Mouse (Mus musculus): ENCODE results near the gene A630001G21Rik.
"Not testable (repeated sequence)": the region's sequence is repeated elsewhere in the genome, so short reads cannot be mapped to it uniquely, and the experiment has no call there.

The A630001G21Rik gene

DNA sequence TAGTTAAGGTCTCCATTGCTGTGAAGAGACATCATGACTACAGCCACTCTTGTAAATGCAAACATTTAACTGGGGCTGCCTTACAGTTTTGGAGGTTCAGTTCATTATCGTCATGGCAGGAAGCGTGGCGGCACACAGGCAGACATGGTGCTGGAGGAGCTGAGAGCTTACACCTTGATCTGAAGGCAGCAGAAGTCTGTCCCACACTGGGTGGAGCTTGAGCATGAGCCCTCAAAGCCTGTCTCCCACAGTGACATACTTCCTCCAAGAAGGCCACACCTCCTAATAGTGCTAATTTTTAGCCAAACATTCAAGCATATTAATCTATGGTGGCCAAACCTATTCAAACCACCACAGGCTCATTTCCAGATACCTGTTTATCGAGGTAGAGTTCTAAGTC is at the start of gene A630001G21Rik:
Gene A630001G21Rik (minus strand): TSS at position 208 of the 400 bp plus-strand sequence.
- DNase-seq (ENCODE audit: low spot score) = no peak

DNA sequence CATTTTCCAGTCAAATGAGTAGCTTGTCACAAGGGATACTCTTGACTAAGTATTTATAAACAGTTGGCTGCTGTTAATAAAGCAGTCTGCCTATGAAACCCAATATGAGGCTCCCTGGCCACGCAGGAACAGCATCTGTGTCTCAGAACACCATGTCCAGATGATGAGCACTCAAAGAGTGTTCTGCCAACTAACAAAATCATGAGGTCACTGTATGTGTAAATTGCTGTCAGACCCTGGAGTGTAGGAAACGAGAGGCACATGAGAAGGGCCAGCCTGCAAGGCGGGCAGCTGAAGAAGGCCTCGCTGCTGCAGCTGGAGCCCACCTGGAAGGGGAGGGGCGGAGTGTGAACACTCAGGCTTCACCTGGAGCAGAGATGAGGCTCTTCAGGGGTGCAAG is 48.7 kb upstream of the A630001G21Rik start:
- no peak for DNase-seq (ENCODE audit: low spot score)

DNA sequence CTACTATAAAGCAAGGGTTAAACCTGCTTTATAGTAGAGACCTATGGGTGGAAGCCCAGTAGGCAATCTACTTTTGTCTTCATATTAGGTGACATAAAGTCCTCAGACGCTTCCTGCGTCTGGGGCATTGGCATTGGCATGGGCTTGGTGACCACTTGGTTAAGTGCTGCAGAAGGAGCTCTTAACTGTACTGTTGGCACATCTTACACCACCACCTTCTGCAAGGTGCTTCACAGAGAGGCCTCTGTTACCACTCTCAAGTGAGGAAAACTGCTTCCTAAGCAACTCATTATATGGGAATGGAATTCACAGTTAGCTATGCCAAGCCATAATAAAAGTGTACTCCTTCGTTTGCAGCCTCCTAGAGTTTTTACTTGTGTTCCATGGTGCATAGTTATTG is 46.5 kb upstream of the A630001G21Rik start:
- no peak for DNase-seq (ENCODE audit: low spot score)

DNA sequence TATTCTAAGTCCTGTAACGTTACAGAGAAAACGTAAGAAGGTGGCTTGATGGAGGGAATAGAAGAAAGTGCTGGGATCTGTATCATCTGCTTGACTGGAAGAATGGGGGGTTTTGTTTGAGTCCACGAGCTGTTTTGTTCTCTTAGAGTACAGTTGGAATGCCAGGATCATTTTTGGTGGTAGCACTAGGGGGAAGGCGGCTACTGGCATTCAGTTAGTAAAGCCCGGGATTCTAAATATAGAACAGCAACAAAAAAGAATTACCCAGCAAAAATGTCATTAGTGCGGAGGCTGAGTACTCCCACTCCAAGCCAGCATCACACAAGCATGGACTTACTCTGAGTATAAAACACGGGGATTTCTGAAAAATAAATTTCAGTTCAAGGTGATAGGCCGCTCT is 43.8 kb upstream of the A630001G21Rik start:
- no peak for DNase-seq (ENCODE audit: low spot score)

DNA sequence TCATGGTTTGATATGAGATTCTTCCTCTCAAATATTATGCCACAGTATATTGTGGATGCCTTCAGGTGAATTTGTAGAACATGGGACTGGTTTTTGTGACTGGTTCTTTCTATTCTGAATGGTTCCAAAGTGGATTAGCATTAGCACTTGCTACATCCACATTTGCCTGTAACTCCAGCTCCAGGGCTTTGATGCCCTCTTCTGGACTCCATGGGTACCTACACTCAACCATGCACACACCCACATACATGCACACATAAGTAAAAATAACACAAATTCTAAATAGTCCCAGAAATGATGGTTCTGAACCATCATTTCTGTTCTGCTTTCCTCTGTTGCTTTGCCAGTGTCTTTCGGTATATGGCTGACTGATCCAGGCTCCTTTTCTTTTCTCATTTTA is 41.3 kb upstream of the A630001G21Rik start:
- DNase-seq (ENCODE audit: low spot score) = no peak

DNA sequence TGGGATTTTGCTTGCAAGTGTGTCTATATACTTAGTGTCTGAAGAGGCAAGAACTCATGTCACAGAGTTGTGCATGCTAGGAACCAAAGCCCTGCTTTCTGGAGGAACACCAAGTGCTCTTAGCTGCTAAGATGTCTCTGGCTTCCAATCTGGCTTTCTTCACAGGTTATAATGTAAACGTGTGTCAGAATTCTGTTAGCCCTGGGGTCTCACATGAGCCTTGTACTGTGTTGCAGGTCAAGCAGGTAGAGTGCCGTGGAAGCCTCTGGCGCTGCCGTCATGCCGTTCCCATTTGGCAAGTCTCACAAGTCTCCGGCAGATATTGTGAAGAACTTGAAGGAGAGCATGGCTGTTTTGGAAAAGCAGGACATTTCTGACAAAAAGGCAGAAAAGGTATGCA is 39.7 kb upstream of the A630001G21Rik start:
- DNase-seq (ENCODE audit: low spot score) = no peak

DNA sequence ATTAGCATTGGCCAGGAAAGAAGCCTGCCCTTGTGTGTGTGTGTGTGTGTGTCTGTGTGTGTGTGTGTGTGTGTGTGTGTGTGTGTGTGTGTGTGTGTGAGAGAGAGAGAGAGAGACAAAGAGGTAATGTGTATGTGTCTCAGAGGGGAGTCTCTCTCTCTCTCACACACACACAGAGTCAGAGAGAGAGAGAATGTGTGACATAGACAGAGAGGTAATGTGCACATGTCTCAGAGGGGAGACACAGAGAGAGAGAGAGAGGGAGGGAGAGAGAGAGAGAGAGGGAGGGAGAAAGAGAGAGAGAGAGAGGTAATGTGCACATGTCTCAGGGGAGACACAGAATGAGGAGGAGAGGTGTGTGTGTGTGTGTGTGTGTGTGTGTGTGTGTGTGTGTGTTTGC is 35.8 kb upstream of the A630001G21Rik start:
- DNase-seq (ENCODE audit: low spot score) = not testable (repeated sequence)

DNA sequence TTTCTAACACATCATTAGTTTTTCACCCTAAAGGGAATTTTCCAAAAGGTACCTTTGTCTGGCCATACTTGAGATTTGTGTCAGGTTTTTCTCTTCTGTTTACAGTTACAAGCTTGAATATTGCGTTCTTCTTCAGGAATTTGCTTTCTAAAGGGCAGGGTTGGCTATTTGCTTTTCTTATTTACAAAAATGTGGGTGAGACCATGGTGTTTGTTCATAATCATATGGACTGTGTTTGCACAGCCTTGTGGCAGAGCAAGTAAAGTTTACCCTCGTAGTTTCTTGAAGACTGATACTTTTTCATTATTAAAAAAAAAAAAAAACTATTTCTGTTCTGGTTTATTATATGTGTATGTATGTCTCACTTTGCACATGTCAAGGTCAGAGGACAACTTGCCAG is 32.3 kb upstream of the A630001G21Rik start:
- DNase-seq (ENCODE audit: low spot score) = no peak

DNA sequence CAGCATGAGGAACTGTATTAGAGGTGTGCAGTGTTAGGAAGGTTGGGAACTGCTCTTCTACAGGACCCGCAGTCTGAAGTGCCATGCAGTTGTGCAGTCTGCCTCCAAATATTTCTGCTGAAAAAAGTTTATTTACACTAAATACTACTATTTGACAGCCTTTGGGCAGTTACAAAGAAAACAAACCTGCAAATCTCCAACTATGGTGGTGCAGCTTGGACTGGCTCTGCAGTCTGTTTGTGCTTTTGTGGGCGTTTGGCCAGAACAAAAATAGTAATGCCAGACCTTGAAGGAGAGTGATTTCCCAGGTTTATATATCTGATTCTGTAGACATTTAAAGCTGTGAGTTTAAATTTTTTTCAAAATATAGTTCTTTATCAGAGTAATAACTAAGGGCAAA is 31.9 kb upstream of the A630001G21Rik start:
- peak; percentile 29 for DNase-seq (ENCODE audit: low spot score)

DNA sequence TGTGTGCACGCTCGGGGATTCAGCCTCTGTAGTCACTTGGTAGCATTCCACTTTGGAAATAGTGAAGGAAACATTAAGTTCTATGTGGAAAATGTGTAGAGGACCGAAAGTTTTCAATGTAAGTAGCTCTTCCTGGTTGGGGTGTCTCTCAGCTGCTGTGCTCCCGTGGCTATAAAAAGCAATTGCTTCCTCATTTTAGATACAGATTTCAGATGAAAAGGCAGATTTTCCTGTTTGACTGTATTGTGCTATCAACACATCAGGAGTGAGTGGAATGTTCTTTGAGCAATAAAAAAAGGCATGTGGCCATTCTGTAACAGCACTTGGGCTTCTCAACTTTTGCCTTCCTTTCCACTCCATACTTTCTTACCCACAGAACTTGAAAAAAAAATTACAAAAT is 30.8 kb upstream of the A630001G21Rik start:
- no peak for DNase-seq (ENCODE audit: low spot score)

DNA sequence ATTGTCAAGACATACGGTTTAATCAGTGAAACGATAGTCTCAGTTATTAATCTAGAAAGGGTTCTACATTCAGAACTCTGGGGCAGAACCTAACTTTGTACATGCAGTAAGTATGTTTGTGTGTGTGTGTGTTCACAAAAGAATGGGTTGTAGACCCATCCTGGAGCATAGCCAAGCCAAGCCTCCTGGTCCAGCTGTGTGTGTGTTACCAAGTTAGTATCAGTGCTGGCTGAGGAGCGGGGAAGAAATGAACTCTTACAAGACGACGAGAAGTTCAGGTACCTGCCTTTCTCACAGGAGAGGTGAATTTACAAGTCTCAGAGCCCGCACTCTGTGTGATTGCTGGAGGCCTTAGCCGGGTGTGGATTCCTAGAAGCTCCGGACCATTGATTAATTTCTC is 26.1 kb upstream of the A630001G21Rik start:
- DNase-seq (ENCODE audit: low spot score) = no peak

DNA sequence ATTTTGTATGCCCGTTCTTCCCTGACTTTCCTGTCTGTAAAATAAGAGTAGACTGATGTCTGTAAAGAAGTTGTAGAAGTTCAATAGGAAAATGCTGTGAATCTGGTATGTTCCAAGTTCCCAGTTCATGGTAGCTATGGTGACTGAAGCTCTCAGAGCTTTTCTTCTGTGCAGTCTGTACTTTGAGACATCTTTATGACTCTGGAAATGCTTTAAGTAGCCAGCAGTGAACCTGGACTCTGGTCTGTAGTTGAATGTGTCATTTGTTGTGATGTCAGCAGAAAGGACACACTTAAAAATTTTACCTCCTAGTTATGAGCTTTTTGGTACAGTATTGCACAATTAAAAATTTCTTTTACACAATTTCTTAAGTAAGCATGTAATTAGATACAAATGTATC is 24.1 kb upstream of the A630001G21Rik start:
- no peak for DNase-seq (ENCODE audit: low spot score)

DNA sequence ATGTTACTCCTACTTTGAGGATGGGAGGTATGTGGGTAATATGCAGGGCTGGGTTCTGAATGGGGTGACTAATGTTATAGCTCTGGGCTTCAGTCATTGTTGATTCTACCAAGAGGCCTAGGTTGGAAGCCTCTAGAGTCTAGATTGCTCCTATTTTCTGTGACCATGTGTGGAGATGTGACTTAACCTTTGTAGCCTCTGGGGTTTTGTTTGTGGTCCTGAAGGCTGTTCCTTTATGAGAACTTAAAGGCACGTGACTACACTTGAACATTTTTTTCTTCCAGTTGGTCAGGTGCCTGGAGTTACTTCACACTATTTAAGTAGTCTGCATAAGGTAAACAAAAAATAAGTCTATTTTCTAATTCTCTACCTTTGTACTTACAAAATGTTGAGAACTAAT is 21.3 kb upstream of the A630001G21Rik start:
- DNase-seq (ENCODE audit: low spot score) = no peak

DNA sequence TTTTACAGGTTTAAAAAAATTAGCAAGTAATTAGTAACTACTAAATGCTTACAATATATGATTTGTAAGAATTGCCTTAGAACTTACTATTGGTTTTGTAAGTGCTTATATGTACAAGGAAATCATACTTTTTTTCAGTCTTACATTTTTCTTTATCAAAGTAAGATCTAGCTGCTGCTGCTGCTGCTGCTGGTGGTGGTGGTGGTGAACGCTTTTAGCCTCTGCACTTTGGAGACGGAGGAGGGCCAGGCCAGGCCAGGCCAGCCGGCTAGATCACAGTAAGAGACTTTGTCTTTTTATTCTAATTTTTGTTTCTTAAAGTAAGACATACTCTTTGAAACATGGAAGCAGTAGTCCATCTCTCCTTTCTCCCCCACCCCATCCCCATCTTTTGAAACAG is 16.8 kb upstream of the A630001G21Rik start:
- DNase-seq (ENCODE audit: low spot score) = no peak

DNA sequence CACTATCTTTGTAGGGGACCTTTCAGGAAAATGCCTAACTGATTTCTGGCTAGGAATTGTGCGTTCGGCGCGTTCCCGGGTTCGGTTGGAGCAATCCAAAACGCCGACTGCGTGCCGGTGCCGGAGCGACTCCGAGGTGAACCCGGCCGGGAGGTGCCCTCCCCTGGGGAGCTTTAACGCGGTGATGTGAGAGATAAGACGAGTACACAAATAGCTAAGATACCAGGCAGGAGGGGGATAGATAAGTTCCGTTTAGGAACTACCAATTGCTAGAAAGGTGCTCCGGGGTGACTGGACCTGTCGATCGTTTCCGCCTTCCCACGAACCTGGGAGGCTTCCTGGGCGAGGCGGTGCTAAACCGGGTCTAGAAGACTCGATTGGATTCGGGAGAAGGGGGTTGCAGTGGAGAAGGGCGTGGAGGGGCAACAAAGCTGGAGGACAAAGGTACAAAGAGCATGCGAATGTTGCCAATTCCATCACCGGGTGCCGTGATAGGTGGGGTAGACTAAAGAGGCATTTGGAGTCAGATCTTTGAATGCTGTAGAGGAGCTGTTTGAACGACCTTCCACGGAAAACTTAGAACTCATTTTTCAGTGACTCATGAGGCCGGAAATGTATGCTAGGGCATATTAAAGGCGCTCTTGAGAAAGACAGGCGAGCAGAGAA is 15.8 kb upstream of the A630001G21Rik start:
- DNase-seq (ENCODE audit: low spot score) = no peak

DNA sequence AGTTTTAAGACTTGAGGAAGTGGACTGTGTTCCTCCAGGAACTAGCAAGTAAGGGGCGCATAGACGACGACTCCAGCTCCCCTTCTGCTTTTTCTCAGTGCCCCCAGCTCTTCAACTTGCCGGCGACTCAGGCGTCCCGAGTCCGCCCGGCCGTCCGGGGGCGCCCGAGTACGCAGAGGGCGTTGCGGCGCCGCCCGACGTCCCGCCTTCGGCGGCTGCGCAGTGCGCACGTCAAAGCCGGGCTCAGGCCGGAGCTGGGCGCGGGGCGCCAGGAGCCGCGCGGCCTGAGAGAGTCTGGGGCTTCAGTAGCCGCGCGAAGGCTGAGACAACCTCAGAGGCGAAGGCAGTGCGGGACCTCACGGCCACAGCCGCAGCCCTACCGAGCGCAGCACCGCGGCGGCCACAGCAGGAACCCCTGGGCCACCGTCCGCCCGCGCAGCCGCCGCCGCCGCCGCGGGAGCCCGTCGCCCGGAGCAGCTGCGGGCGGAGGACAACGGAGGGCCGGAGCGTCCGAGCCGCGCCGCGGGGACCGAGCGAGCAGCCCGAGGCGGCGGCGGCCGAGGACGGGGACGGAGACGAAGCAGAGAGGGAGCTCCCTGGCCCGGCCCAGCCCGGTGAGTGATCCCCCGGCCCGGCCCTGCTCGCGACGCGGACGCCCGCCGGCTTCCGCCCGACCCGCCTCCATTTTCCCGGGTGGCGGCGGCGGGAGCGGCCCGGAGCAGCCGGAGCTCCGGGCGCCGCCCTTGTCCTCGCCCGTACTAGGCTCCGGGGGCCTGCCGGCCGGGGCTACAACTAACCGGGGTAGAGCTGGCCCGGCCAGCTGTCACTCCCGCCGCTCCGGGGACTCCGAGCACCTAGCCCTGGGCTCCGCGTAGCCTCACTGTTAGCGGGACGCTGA is 15.0 kb upstream of the A630001G21Rik start, which contains the start of gene Cab39:
Gene Cab39 (plus strand): TSS at position 234 of the 898 bp plus-strand sequence.
- DNase-seq (ENCODE audit: low spot score) = peak; percentile 73

DNA sequence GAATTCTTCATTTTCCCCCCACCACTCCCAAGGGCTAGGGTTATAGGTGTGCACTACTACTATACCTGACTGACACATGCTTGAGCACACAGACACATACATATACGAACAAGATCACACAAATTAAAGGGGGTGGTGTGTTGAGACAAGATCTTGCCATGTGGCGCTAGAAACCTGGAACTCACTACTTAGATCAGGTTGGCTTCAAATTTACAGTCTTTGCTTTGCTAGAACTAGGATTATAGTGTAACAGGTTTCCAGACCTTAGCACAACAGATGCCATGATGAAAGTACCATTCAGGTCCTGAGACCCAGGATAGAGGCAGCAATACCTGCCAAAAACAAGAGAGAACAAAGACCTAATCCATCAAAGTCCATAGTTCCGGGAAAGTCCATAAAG is 13.0 kb upstream of the A630001G21Rik start:
- DNase-seq (ENCODE audit: low spot score) = no peak

DNA sequence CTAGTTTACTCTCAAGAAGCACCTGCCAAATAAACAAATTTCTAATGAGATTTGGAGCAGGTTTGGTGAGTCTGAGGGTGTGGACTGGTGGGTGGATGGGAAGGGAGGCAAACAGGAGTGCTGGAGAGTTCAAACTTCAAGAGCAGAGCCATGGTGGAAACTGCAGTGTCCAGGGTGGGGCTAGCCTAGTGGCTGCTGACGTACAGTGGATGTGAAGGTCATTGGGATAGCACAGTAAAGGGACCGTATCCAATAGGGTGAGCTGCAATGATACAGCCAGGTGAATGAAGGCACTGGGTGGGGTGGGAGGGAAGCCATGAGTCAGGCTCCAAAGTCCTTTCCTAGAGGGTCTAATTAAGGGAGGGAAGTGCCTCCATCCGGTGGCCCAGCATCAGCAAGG is 12.1 kb upstream of the A630001G21Rik start:
- no peak for DNase-seq (ENCODE audit: low spot score)

DNA sequence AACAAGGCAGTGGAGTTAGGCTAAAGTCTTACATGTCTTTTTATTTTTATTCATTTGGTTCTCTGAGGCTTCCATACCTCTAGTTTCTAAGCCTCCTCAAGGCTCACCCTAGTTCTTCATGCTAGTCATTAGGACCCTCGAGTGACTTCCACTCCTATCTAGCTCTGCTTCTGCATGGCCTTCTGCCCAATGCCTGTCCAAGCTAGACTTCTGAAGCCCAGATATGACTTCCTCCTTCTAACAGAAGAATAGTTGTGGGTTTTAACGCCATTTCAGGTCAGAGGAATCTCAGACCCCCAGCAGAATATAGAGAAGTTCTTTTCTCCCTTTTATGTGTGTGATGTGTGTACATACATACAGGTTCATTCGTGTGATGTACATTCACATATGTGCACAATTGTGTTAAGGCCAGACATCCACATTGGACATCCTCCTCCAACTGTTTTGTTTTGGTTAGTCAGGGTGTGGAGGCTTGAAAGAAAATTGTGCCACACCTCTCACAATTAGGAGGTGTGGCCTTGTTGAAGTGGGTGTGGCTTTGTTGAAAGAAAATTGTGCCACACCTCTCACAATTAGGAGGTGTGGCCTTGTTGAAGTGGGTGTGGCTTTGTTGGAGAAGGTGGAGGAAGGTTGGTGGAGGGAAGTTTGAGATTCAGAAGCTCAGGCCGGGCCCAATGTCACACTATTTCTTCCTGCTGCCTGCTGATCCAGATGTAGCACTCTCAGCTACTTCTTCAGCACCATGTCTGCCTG is 1.2 kb upstream of the A630001G21Rik start:
- DNase-seq (ENCODE audit: low spot score) = no peak

DNA sequence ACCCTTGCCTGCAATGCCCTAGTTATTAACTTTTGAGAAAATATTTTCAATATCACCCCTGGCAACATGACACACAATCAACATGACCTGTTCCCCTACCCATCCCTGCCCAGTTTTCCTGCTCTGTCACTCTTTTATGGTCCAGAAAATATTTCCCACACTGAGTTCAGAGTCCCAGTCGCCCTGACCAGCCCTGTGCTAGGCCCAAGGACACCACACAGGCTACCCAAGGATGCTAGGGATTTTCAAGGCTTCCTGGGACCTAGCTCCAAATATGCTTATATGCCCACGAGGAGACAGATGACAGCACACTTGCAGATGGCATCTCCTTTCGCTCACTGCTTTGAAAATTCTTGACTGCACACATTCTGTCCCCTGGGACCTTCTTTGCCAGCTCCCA is 569 bp upstream of the A630001G21Rik start:
- DNase-seq (ENCODE audit: low spot score) = no peak

DNA sequence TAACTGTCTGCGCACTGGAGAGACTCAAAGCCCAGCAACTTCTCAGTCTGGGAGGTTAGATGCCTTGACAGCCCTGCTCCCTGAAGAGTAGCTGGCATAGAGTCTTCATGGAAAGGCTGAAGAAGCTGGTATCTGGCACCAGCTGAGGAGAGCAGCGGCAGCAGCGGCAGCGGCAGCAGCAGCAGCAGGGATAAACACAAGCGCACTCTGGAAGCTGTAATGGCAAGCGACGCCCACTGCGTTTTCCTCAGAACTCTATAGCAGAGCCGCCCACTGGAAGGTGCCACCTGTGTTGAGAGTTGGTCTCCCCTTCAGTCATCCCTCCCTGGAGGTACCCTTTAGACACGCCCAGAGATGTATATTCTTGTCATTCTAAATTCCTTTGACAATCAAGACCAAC is 2.3 kb downstream of the A630001G21Rik start:
- no peak for DNase-seq (ENCODE audit: low spot score)

DNA sequence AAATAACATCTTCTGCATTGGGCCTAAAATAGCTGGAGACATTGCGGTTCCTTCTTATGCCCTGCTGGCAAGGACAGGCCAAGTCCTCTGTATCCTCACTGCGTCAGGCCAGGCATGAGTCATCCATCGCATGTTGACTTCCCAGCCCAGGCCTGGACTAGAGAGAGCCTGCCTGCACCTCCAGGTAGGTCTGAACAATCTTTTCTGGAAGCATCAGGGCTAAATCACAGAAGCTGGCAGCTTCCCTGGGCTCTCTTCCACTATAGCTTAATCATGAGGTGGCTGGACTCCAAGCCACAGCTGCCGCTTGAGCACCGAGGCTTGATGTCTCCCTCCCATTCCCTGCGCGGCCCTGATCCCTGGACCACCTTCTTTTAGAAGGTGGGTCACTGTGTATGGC is 3.3 kb downstream of the A630001G21Rik start:
- DNase-seq (ENCODE audit: low spot score) = peak; percentile 17

DNA sequence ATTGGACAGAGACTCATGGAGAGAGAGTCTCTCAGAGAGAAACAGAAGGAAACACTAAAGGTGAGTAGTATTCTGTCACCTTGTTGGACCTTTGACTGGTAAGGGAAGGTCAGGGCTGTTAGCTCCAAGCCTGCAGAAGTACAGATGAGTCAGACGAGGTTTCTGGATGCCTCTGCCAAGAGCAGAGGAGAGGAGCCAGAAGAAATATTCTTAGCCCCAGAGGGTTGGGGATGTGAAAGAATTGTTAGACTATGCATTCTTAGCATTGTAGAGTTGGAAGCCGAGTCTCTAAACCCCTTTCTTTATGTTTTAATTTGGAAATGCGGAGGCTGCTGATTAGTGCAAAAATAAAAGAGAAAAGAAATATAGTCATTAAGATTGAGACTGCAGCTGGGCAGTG is 6.5 kb downstream of the A630001G21Rik start:
- no peak for DNase-seq (ENCODE audit: low spot score)
